Mouse (Mus musculus) heart, postnatal 0 days (tissue): ENCODE measurements around the gene Stac. TPM values are rescaled to one million over a fixed set of nuclear protein-coding genes. Genes with fewer than 3 reads are reported as not detected.

Source experiments
- ATAC-seq: fragments of 200-750 bp; cut with Nextera tagmentation; 2 replicates; pipeline ENCODE4 v1.8.0; 2017; ENCODE audit warnings: low read depth, moderate number of reproducible peaks, moderate library complexity; ENCODE audit not compliant: insufficient read depth
- DNase-seq: peaks from one replicate; pipeline ENCODE4 v3.0.0-alpha.2; 2016; ENCODE audit warnings: low spot score
- H3K27ac ChIP-seq: fragments of 300-500 bp; sonication (generic); 2 replicates; pipeline ENCODE4 v1.5.1; 2014; ENCODE audit warnings: low read depth, mild to moderate bottlenecking
- H3K27me3 ChIP-seq: fragments of 300-500 bp; sonication (generic); 2 replicates; pipeline ENCODE4 v1.6.1; 2014; ENCODE audit warnings: low read length, mixed read lengths; ENCODE audit not compliant: control insufficient read depth, insufficient read depth
- H3K36me3 ChIP-seq: fragments of 300-500 bp; sonication (generic); replicated peaks from 2 replicates; pipeline ENCODE4 v1.6.1; 2014; ENCODE audit warnings: low read length, mixed read lengths; ENCODE audit not compliant: control insufficient read depth, insufficient read depth
- H3K4me1 ChIP-seq: fragments of 300-500 bp; sonication (generic); 2 replicates; pipeline ENCODE4 v1.6.1; 2014; ENCODE audit warnings: antibody characterized with exemption; ENCODE audit not compliant: control insufficient read depth, insufficient read depth
- H3K4me2 ChIP-seq: fragments of 300-500 bp; sonication (generic); 2 replicates; pipeline ENCODE4 v1.6.1; 2014; ENCODE audit warnings: low read depth, mild to moderate bottlenecking, low read length, moderate library complexity
- H3K4me3 ChIP-seq: fragments of 300-500 bp; sonication (generic); 2 replicates; pipeline ENCODE4 v1.5.1; 2014; ENCODE audit warnings: low read depth, low read length
- H3K9ac ChIP-seq: fragments of 300-500 bp; sonication (generic); replicated peaks from 2 replicates; pipeline ENCODE4 v1.6.1; 2014; ENCODE audit warnings: low read depth, low read length, mixed read lengths
- H3K9me3 ChIP-seq: fragments of 300-500 bp; sonication (generic); replicated peaks from 2 replicates; pipeline ENCODE4 v1.6.1; 2016; ENCODE audit warnings: low read length; ENCODE audit not compliant: control insufficient read depth
- CTCF ChIP-seq: IDR thresholded peaks from 2 replicates; pipeline ENCODE4 v1.5.1; 2016; ENCODE audit warnings: antibody characterized with exemption, control low read depth, low read depth
- EP300 ChIP-seq: IDR thresholded peaks from 2 replicates; pipeline ENCODE4 v1.6.1; 2016; ENCODE audit warnings: antibody characterized with exemption, low read depth
- WGBS: fragments of 180-500 bp; shearing (Covaris S2); extraction: QIAGEN DNeasy Blood & Tissue Kit; methylation state at CpG from one replicate; pipeline ENCODE4 v1.1.7; 2014; 5-methylcytosine and 5-hydroxymethylcytosine counted together
- polyA plus RNA-seq: library from polyadenylated mRNA; unstranded; fragments of >200 nt; fragmentation: Nextera tagmentation; extraction: Ambion mirVana; gene quantifications from 2 replicates; pipeline ENCODE4 v1.2.1, GENCODE M21; 2015
- total RNA-seq: library from RNA; depleted of rRNA; stranded (reverse); fragments of >200 nt; gene quantifications from 2 replicates; pipeline ENCODE4 v1.2.3, GENCODE M21; 2014; ENCODE audit warnings: low replicate concordance; rRNA removed

Gene Stac
- total RNA-seq (0.15 and 3.4 TPM in 2 replicates), polyA plus RNA-seq (0.53 and 0.78 TPM in 2 replicates)

DNA sequence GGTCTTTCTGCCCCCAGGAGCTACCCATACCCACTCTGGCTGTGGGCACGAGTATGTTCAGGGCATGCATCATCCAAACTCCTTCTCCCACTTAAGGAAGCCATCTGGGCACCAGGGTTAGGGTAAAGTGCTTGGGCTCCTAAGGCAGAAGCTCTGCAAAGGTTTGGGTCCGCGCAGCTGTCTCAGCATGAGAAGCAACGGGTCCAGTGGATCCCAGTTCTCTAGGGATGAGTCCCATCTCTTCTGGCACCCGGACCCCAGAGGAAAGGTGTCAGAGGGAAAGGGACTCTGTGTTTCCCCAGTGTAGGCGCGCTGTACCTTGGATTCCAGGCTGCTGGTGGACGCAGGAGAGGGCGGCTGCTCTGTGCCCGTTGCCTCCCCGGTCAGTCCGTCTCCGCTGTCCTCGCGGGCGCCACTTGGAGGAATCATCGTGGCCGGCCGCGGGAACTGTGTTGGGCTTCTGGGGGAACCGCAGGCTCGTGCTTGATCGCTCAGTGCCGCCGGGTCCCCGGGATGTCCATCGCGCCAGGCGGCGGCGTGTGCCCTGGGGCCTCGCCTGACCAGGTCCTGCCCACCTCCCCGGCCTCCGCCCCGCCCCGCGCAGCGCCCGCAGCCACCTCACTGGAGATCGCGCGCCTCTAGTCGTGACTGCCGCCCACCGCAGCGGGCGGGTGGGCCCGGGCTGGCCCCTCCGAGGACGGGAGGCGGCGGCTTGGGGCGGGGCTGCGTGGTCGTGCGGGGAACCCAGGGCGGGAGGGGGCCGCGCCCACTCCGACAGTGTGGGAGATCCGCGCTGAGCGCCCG lies at the start of gene Stac:
TSS of gene Stac (minus strand) at position 669 of the 804 bp plus-strand sequence.
- H3K4me1 ChIP-seq = 0 out of 2 replicates have a peak, but pooled peaks cover 6% of the 10 kb centered on the region
- ATAC-seq (no peak), DNase-seq (no peak)
- 3% methylated on average over 61 of the region's 64 CpGs for WGBS
- H3K9ac ChIP-seq = 0 out of 2 replicates have a peak within 1 kb of the TSS, but pooled peaks have one; percentile 20
- H3K4me3 ChIP-seq = peak within 1 kb of the TSS; percentile 51
- H3K9me3 ChIP-seq = no peaks in the 10 kb centered on the region
- H3K27me3 ChIP-seq = peaks cover 28% of the 10 kb centered on the region
- H3K27ac ChIP-seq = no peak within 1 kb of the TSS
- peak within 1 kb of the TSS; percentile 84 for H3K4me2 ChIP-seq
- H3K36me3 ChIP-seq = no peaks in the 10 kb centered on the region
- no peak for TF ChIP-seq EP300
- TF ChIP-seq CTCF = no peak

DNA sequence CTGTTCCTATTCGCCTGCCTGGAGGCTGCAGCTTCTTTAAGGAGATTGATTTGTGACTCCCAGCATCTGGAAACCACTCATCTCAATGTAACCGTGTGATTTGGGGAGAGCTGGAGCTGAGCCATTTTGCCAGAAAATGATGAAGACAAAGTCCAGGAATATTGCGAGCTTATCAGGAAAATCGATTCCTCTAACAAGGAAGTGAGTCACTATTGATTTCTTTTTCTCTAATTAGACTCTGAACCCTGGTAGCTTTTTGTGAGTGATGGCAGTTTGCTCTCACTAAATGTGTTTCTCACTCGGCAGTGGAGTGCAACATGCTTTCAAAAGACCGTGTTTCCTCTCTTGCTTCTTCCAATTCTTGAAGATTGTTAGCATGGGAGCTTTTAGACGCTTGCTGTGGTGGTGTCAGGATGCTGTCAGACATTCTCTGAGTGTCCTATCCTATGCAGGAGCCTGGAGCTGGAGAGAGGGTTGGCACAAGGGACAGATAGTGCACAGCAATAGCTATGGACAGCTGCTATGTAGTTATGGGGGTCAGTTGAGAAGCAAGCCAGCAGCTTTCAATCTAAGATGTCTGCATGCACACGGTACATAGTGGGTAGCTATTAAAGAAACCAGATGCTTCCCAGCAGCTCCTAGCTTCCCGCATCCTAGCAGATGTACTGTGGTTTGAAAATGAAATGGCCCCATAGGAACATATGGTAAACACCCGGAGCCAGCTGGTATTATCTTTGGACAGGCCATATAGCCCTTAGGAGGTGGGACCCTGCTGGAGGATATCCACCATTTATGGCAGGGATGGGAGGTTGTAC lies 49.5 kb upstream of the Stac start:
- no peak overlapping the region for H3K4me2 ChIP-seq
- no peak for TF ChIP-seq EP300
- TF ChIP-seq CTCF = no peak
- H3K27ac ChIP-seq = no peak overlapping the region
- no peaks in the 10 kb centered on the region for H3K36me3 ChIP-seq
- ATAC-seq (no peak), DNase-seq (no peak)
- no peak overlapping the region for H3K4me3 ChIP-seq
- no peaks in the 10 kb centered on the region for H3K9me3 ChIP-seq
- WGBS = 64% methylated on average over 10 of the region's 10 CpGs
- no peaks in the 10 kb centered on the region for H3K4me1 ChIP-seq
- H3K27me3 ChIP-seq = no peaks in the 10 kb centered on the region
- H3K9ac ChIP-seq = no peak overlapping the region

DNA sequence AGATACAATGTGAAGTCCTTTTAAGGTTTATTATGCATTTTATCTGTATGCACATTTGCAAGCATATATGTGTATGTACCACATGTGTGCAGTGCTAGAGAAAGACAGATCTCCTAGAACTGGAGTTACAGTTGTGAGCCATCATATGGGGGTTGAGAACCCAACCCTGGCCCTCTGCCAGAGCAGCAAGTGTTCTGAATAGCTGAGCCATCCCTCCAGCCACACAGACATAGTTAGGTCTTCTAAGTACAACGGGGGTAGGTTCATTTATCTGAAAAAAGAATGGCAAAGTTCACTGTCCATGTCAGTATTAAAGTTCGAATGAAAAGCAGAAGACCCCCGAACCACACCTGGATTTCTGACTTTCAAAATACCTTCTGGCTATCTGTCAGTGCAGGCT lies 48.9 kb upstream of the Stac start:
- H3K4me2 ChIP-seq = no peak overlapping the region
- H3K4me1 ChIP-seq = no peaks in the 10 kb centered on the region
- ATAC-seq (no peak), DNase-seq (no peak)
- H3K27me3 ChIP-seq = no peaks in the 10 kb centered on the region
- H3K36me3 ChIP-seq = no peaks in the 10 kb centered on the region
- no peak overlapping the region for H3K27ac ChIP-seq
- TF ChIP-seq CTCF (no peak), EP300 (no peak)
- H3K4me3 ChIP-seq = no peak overlapping the region
- WGBS = 52% methylated on average over 3 of the region's 3 CpGs
- H3K9ac ChIP-seq = no peak overlapping the region
- H3K9me3 ChIP-seq = no peaks in the 10 kb centered on the region

- ATAC-seq = no peak
- Histone ChIP-seq H3K4me2 (no peak overlapping the region), H3K4me3 (no peak overlapping the region), H3K9ac (no peak overlapping the region), H3K9me3 (no peaks in the 10 kb centered on the region), H3K27me3 (no peaks in the 10 kb centered on the region), H3K36me3 (no peaks in the 10 kb centered on the region), H3K27ac (no peak overlapping the region), H3K4me1 (no peaks in the 10 kb centered on the region)
- TF ChIP-seq CTCF (no peak), EP300 (no peak)
- no peak for DNase-seq
- WGBS = 65% methylated on average over 2 of the region's 2 CpGs
Observed at GRCm38 (mm10) chr9:111737796-111738195, 47.6 kb upstream of the Stac start.

- no peak for DNase-seq
- Histone ChIP-seq H3K9ac (no peak overlapping the region), H3K9me3 (no peaks in the 10 kb centered on the region), H3K4me3 (no peak overlapping the region), H3K4me2 (no peak overlapping the region), H3K27ac (no peak overlapping the region), H3K27me3 (no peaks in the 10 kb centered on the region), H3K4me1 (no peaks in the 10 kb centered on the region), H3K36me3 (no peaks in the 10 kb centered on the region)
- TF ChIP-seq EP300 (no peak), CTCF (no peak)
- 65% methylated on average over 3 of the region's 3 CpGs for WGBS
- no peak for ATAC-seq
Observed at GRCm38 (mm10) chr9:111735931-111736330, 45.8 kb upstream of the Stac start.
